7 mouse cellular contexts compared by ENCODE assay signal in the genomic region with DNA sequence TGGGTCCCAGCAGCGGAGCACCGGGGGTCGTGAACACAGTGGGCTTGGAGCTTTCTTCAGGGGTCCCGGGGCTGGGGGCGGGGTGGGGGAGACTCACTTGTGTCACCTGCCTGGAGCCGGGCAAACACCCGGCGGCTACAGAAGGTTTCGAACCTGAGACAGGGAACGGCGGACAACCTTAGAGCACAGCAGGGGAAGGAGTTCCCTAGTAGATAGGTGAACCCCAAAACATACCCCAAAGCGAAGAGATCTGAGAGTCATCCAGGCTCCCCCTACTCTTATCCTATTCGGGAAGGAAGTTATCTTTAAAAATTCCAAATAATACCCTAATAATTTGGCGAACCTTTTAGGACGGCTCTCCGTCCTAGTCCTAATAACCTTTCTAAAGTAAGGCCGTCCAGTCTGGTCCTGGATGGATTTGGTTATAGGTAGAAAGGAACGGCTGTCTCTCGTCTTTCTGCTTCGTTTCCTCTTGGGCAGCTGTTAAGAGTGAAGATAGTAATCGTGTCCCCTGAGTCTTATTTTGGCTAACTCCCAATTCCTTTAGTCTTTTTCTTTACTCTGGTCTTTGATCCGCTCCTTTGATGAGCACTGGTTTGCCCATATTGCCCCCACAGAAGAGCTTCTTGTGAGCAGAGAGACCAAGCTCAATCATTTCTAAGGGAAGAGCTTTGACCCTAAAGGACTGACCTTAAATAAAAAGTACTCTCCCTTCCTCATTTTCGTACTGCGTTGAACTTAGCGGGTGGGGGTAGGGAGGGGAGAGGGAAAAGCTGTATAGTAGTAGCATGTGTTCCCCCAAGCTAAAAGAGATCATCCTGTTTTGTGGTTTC. TPM values are rescaled to one million over a fixed set of nuclear protein-coding genes. Genes with fewer than 3 reads are reported as not detected.
DNase-seq lines count a peak whose midpoint lies in the region; ATAC-seq and TF ChIP-seq lines count a peak whose summit lies in the region.

No protein-coding gene starts in this region.

- peak; percentile 57 for ATAC-seq in megakaryocyte, adult 5-6 weeks (ENCODE audit: poor library complexity, severe bottlenecking)

- no peak for TF ChIP-seq POLR2A in thymus, adult 2 months (IDR thresholded peaks at IDR 0.05; ENCODE audit: control insufficient read depth, extremely low read depth, insufficient read depth, low read length, poor library complexity)
- no peak for TF ChIP-seq POLR2A in cortical plate, adult 2 months (IDR thresholded peaks at IDR 0.05; ENCODE audit: extremely low read depth, insufficient read depth, low read length)

- TF ChIP-seq CTCF in thymus, adult 2 months (IDR thresholded peaks at IDR 0.05; ENCODE audit: borderline replicate concordance, control insufficient read depth, extremely low read depth, insufficient read depth, low read length, poor library complexity): no peak
- TF ChIP-seq CTCF in cortical plate, adult 2 months (IDR thresholded peaks at IDR 0.05; ENCODE audit: extremely low read depth, insufficient read depth, low read length): no peak

- no peak for DNase-seq in thymus, adult 2 months
- DNase-seq in thymus, adult 18-20 months: no peak
- no peak for DNase-seq in hindbrain, embryonic 10.5 days (ENCODE audit: low spot score)
- DNase-seq in ovary, postnatal 10 days (ENCODE audit: low spot score): no peak
- no peak for DNase-seq in layer of hippocampus, postnatal 36 days

- no peaks in the 10 kb centered on the region for H3K36me3 ChIP-seq in thymus, adult 2 months (ENCODE audit: control insufficient read depth, insufficient read depth, low read length)
- H3K36me3 ChIP-seq in hindbrain, embryonic 10.5 days: no peaks in the 10 kb centered on the region

- no peaks in the 10 kb centered on the region for H3K9me3 ChIP-seq in hindbrain, embryonic 10.5 days

- peak overlapping the region; percentile 96 for H3K4me3 ChIP-seq in thymus, adult 2 months (ENCODE audit: control insufficient read depth, insufficient read depth, low read length)
- peak overlapping the region; percentile 51 for H3K4me3 ChIP-seq in cortical plate, adult 2 months (ENCODE audit: insufficient read depth, low read length)
- peak overlapping the region; percentile 97 for H3K4me3 ChIP-seq in hindbrain, embryonic 10.5 days

- no peak overlapping the region for H3K27ac ChIP-seq in thymus, adult 2 months (ENCODE audit: control insufficient read depth, insufficient read depth, low read length)
- peak overlapping the region; percentile 93 for H3K27ac ChIP-seq in cortical plate, adult 2 months (ENCODE audit: insufficient read depth, low read length)
- peak overlapping the region; percentile 99 for H3K27ac ChIP-seq in hindbrain, embryonic 10.5 days

- peaks cover 4% of the 10 kb centered on the region; the same call in 1 of the 2 replicates for H3K4me1 ChIP-seq in thymus, adult 2 months (replicated peaks; ENCODE audit: control insufficient read depth, insufficient read depth, low read length)
- peaks cover 4% of the 10 kb centered on the region for H3K4me1 ChIP-seq in cortical plate, adult 2 months (ENCODE audit: control insufficient read depth, insufficient read depth, low read length)
- H3K4me1 ChIP-seq in hindbrain, embryonic 10.5 days (replicated peaks): peaks cover 28% of the 10 kb centered on the region

- 3% methylated on average over 25 of the region's 25 CpGs for WGBS in thymus, adult 2 months
- WGBS in hindbrain, embryonic 10.5 days: 6% methylated on average over 25 of the region's 25 CpGs

- H3K27me3 ChIP-seq in thymus, adult 2 months (ENCODE audit: control insufficient read depth, insufficient read depth, low read length): no peaks in the 10 kb centered on the region
- peaks cover 6% of the 10 kb centered on the region; the same call in 1 of the 2 replicates for H3K27me3 ChIP-seq in hindbrain, embryonic 10.5 days (ENCODE audit: insufficient read depth, poor library complexity, severe bottlenecking)

RNA-seq across cellular contexts. Expression of gene Scmh1, which starts 0.9 kb away (rescaled TPM):
- polyA plus RNA-seq in thymus, adult 2 months (2012; rRNA removed): 41.7 and 48.3 TPM in 2 replicates
- 87.7 and 97.5 TPM in 2 replicates for polyA plus RNA-seq in cortical plate, adult 2 months (2012; rRNA removed)
- polyA plus RNA-seq in hindbrain, embryonic 10.5 days (2016; fragmentation: Nextera tagmentation; extraction: Ambion mirVana): 44.1 and 59.1 TPM in 2 replicates
- total RNA-seq in megakaryocyte, adult 5-6 weeks (2015): 31.3 and 41.7 TPM in 2 replicates
- 6.8 and 9.0 TPM in 2 replicates for total RNA-seq in megakaryocyte, adult 5-6 weeks (2017)
- total RNA-seq in layer of hippocampus, postnatal 36 days (2021): 10 to 100 TPM; 86.8 to 97.9 TPM
